Mouse (Mus musculus) small intestine, adult 2 months (tissue): ENCODE measurements around the gene Synpr.

Source experiments
- CTCF ChIP-seq: fragments of 200-500 bp; IDR thresholded peaks from 2 replicates; pipeline ENCODE4 v1.5.1; 2012; ENCODE audit warnings: low read depth, mild to moderate bottlenecking, control low read depth, inconsistent platforms, low read length, moderate library complexity, mixed read lengths; ENCODE audit not compliant: insufficient replicate concordance, insufficient read length; ENCODE audit errors: extremely low read depth
- POLR2A ChIP-seq: fragments of 200-500 bp; IDR thresholded peaks from 2 replicates; pipeline ENCODE4 v1.6.1; 2012; ENCODE audit warnings: low read depth, mild to moderate bottlenecking, control low read depth, inconsistent platforms, low read length, moderate library complexity

DNA sequence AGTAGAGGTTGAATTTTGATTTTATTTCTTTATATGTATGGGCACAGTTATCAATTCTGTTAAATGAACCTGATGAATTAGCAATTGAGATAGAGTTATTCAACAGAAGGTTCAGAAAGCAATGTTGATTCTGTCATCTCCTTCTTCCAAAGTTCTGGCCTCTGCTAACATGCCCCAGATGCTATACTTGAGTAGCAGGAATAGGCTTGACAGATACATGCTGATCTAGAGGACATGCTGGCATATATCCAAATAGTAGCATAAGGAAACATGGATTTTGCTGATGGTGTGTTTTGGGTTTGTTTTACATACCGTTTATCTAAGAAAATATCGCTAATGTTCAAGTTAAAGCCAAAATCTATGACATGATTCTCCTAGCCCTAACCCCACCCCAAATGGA is 273.5 kb downstream of the Synpr start:
- TF ChIP-seq CTCF (no peak), POLR2A (no peak)
